Mouse (Mus musculus): ENCODE measurements around the gene Ntng2.

- TF ChIP-seq POLR2A (IDR thresholded peaks at IDR 0.05; ENCODE audit: low read depth, low read length) (no peak), CTCF (IDR thresholded peaks at IDR 0.05; ENCODE audit: extremely low read depth, insufficient read length, insufficient replicate concordance, low read depth, low read length) (no peak)
Observed at GRCm38 (mm10) chr2:29287651-29288050, 34.8 kb upstream of the Ntng2 start.
